Mouse (Mus musculus) liver, postnatal 0 days (tissue): Measurements from ENCODE around the gene Zfp213. TPM values are rescaled to one million over a fixed set of nuclear protein-coding genes. Genes with fewer than 3 reads are reported as not detected.

Source experiments
- ATAC-seq: fragments of 200-750 bp; cut with Nextera tagmentation; 2 replicates; pipeline ENCODE4 v1.8.0; 2017; ENCODE audit warnings: mild to moderate bottlenecking, moderate library complexity
- DNase-seq: peaks from one replicate; pipeline ENCODE4 v3.0.0-alpha.2; 2016
- H3K27ac ChIP-seq: fragments of 300-500 bp; sonication (generic); 2 replicates; pipeline ENCODE4 v1.5.1; 2014; ENCODE audit warnings: antibody characterized with exemption, moderate library complexity, mild to moderate bottlenecking, low read depth
- H3K27me3 ChIP-seq: fragments of 300-500 bp; sonication (generic); 2 replicates; pipeline ENCODE4 v1.6.1; 2014; ENCODE audit warnings: low read length, control low read depth, mixed read lengths; ENCODE audit not compliant: insufficient read depth
- H3K36me3 ChIP-seq: fragments of 300-500 bp; sonication (generic); replicated peaks from 2 replicates; pipeline ENCODE4 v1.6.1; 2014; ENCODE audit warnings: mild to moderate bottlenecking, control low read depth, low read length, moderate library complexity, mixed read lengths; ENCODE audit not compliant: insufficient read depth
- H3K4me1 ChIP-seq: fragments of 300-500 bp; sonication (generic); 2 replicates; pipeline ENCODE4 v1.6.1; 2014; ENCODE audit warnings: antibody characterized with exemption, mild to moderate bottlenecking, control low read depth; ENCODE audit not compliant: insufficient read depth
- H3K4me2 ChIP-seq: fragments of 300-500 bp; sonication (generic); 2 replicates; pipeline ENCODE4 v1.6.1; 2014; ENCODE audit warnings: low read depth, mild to moderate bottlenecking, low read length, moderate library complexity, mixed read lengths
- H3K4me3 ChIP-seq: fragments of 300-500 bp; sonication (generic); 2 replicates; pipeline ENCODE4 v1.5.1; 2014; ENCODE audit warnings: low read depth, low read length
- H3K9ac ChIP-seq: fragments of 300-500 bp; sonication (generic); replicated peaks from 2 replicates; pipeline ENCODE4 v1.6.1; 2014; ENCODE audit warnings: mild to moderate bottlenecking, moderate library complexity
- H3K9me3 ChIP-seq: fragments of 300-500 bp; sonication (generic); 2 replicates; pipeline ENCODE4 v1.6.1; 2016; ENCODE audit warnings: mild to moderate bottlenecking, control low read depth, low read length, mixed read lengths
- CTCF ChIP-seq: sonication (generic); IDR thresholded peaks from 2 replicates; pipeline ENCODE4 v1.5.1; 2016; ENCODE audit warnings: antibody characterized with exemption, low read depth
- EP300 ChIP-seq: IDR thresholded peaks from 2 replicates; pipeline ENCODE4 v1.6.1; 2016; ENCODE audit warnings: antibody characterized with exemption, low read depth, mild to moderate bottlenecking
- WGBS: fragments of 180-500 bp; shearing (Covaris S2); extraction: QIAGEN DNeasy Blood & Tissue Kit; methylation state at CpG from one replicate; pipeline ENCODE4 v1.1.7; 2014; ENCODE audit not compliant: insufficient replicate concordance; 5-methylcytosine and 5-hydroxymethylcytosine counted together
- polyA plus RNA-seq: library from polyadenylated mRNA; unstranded; fragments of >200 nt; fragmentation: Nextera tagmentation; extraction: Ambion mirVana; gene quantifications from 2 replicates; pipeline ENCODE4 v1.2.1, GENCODE M21; 2015

Zfp213 gene
- 5.2 and 5.5 TPM in 2 replicates for polyA plus RNA-seq

GRCm38 (mm10) chr17:23563595-23564367 is at the start of gene Zfp213:
Gene Zfp213 (minus strand): TSS chr17:23564238.
- DNase-seq, result peak; percentile 96
- peak; percentile 98 for ATAC-seq
- 2% methylated on average over 59 of the region's 59 CpGs for WGBS

GRCm38 (mm10) chr17:23610361-23610800 is 46.3 kb upstream of the Zfp213 start:
- no peaks in the 10 kb centered on the region for H3K36me3 ChIP-seq
- no peaks in the 10 kb centered on the region for H3K27me3 ChIP-seq
- DNase-seq, result peak; percentile 74
- H3K4me2 ChIP-seq, result no peak overlapping the region
- no peaks in the 10 kb centered on the region for H3K4me1 ChIP-seq
- H3K9me3 ChIP-seq, result no peaks in the 10 kb centered on the region
- TF ChIP-seq EP300, result no peak
- TF ChIP-seq CTCF, result peak; percentile 79
- WGBS, result 64% methylated on average over 28 of the region's 28 CpGs
- H3K9ac ChIP-seq, result no peak overlapping the region
- peak; percentile 71 for ATAC-seq
- no peak overlapping the region for H3K27ac ChIP-seq
- H3K4me3 ChIP-seq, result no peak overlapping the region

More at GRCm38 (mm10) chr17:23563595-23564367, at the start of gene Zfp213:
- no peaks in the 10 kb centered on the region for H3K27me3 ChIP-seq
- H3K27ac ChIP-seq, result peak within 1 kb of the TSS; percentile 98
- peaks cover 11% of the 10 kb centered on the region for H3K36me3 ChIP-seq
- TF ChIP-seq CTCF, result no peak
- no peak for TF ChIP-seq EP300
- H3K9me3 ChIP-seq, result no peaks in the 10 kb centered on the region
- peak within 1 kb of the TSS; percentile 84 for H3K9ac ChIP-seq
- H3K4me2 ChIP-seq, result peak within 1 kb of the TSS; percentile 92
- H3K4me1 ChIP-seq, result peaks cover 10% of the 10 kb centered on the region
- peak within 1 kb of the TSS; percentile 84 for H3K4me3 ChIP-seq

GRCm38 (mm10) chr17:23609612-23610011 is 45.6 kb upstream of the Zfp213 start:
- H3K4me3 ChIP-seq, result no peak overlapping the region
- ATAC-seq (no peak), DNase-seq (no peak)
- no peaks in the 10 kb centered on the region for H3K9me3 ChIP-seq
- H3K4me2 ChIP-seq, result no peak overlapping the region
- WGBS, result 88% methylated on average over 24 of the region's 24 CpGs
- H3K27ac ChIP-seq, result no peak overlapping the region
- no peaks in the 10 kb centered on the region for H3K36me3 ChIP-seq
- TF ChIP-seq EP300, result no peak
- TF ChIP-seq CTCF, result no peak
- no peaks in the 10 kb centered on the region for H3K27me3 ChIP-seq
- no peak overlapping the region for H3K9ac ChIP-seq
- H3K4me1 ChIP-seq, result no peaks in the 10 kb centered on the region

- TF ChIP-seq CTCF, result no peak
- no peak for TF ChIP-seq EP300
- no peaks in the 10 kb centered on the region for H3K9me3 ChIP-seq
- H3K36me3 ChIP-seq, result no peaks in the 10 kb centered on the region
- WGBS, result 84% methylated on average over 8 of the region's 8 CpGs
- no peak for ATAC-seq
- H3K4me1 ChIP-seq, result no peaks in the 10 kb centered on the region
- no peaks in the 10 kb centered on the region for H3K27me3 ChIP-seq
- DNase-seq, result no peak
- no peak overlapping the region for H3K4me3 ChIP-seq
- H3K27ac ChIP-seq, result no peak overlapping the region
- no peak overlapping the region for H3K4me2 ChIP-seq
- no peak overlapping the region for H3K9ac ChIP-seq
Measured at GRCm38 (mm10) chr17:23605220-23605619, 41.2 kb upstream of the Zfp213 start.

GRCm38 (mm10) chr17:23604394-23604793 is 40.4 kb upstream of the Zfp213 start:
- H3K9ac ChIP-seq, result no peak overlapping the region
- TF ChIP-seq CTCF (peak; percentile 11; the same call in 1 of the 2 replicates), EP300 (no peak)

GRCm38 (mm10) chr17:23603542-23603941 is 39.5 kb upstream of the Zfp213 start:
- DNase-seq, result peak; percentile 31
- H3K9ac ChIP-seq, result no peak overlapping the region
- TF ChIP-seq CTCF (peak; percentile 74), EP300 (no peak)
- no peak overlapping the region for H3K4me2 ChIP-seq
- H3K27me3 ChIP-seq, result no peaks in the 10 kb centered on the region
- H3K9me3 ChIP-seq, result no peaks in the 10 kb centered on the region
- no peak overlapping the region for H3K4me3 ChIP-seq
- ATAC-seq, result no peak
- H3K27ac ChIP-seq, result no peak overlapping the region
- H3K36me3 ChIP-seq, result no peaks in the 10 kb centered on the region
- 55% methylated on average over 2 of the region's 2 CpGs for WGBS
- H3K4me1 ChIP-seq, result peaks cover 1% of the 10 kb centered on the region; the same call in 1 of the 2 replicates

More at GRCm38 (mm10) chr17:23604394-23604793, 40.4 kb upstream of the Zfp213 start:
- Histone ChIP-seq H3K4me1 (no peaks in the 10 kb centered on the region), H3K4me2 (no peak overlapping the region), H3K27me3 (no peaks in the 10 kb centered on the region), H3K27ac (no peak overlapping the region), H3K36me3 (no peaks in the 10 kb centered on the region), H3K4me3 (no peak overlapping the region), H3K9me3 (no peaks in the 10 kb centered on the region)
- WGBS, result 68% methylated on average over 7 of the region's 7 CpGs
- ATAC-seq, result no peak
- DNase-seq, result no peak
